Mouse (Mus musculus): ENCODE data around the gene Ankrd13a. TPM values are rescaled to one million over a fixed set of nuclear protein-coding genes. Genes with fewer than 3 reads are reported as not detected.
A peak's percentile ranks its signal among the peaks of the same experiment; 100 is the strongest.

Gene Ankrd13a
- total and polyA plus RNA-seq, 3 experiments: 110 to 184 (median 180) TPM

DNA sequence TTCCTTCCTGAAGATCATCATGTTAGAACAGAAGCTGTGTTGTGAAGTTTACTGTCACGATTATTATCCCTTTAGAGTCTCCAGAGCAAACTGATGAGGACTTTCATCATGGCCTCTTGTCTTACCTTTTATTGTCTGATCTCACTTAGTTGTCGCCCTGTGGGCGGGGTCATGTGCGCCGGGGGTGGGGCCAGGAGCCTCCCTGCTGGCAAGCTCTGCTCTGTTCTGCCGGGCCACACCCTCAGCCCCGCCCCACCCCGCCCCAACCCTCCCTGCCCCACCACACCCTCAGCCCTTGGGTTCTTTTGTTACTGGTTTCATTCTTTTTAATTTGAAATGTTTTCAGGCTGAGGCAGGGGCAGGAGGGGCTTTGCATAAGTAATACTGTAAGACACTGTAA lies 26.6 kb downstream of the Ankrd13a start:
- Histone ChIP-seq H3K9me3 (replicated peaks; ENCODE audit: insufficient read depth, low read length) (no peaks in the 10 kb centered on the region), H3K79me2 (ENCODE audit: control insufficient read depth, insufficient read depth, low read length, poor library complexity) (no peaks in the 10 kb centered on the region), H3K36me3 (ENCODE audit: control insufficient read depth in 1 of 2, insufficient read depth in 2 of 2, low read length in 2 of 2) (peaks cover 6 to 15% of the 10 kb centered on the region in 2 experiments), H3K4me3 (ENCODE audit: control insufficient read depth in 1 of 2, insufficient read depth in 1 of 2, low read depth in 2 of 2, low read length in 2 of 2) (no peak overlapping the region), H3K27ac (ENCODE audit: control insufficient read depth, low read depth, low read length) (no peak overlapping the region), H3K4me1 (ENCODE audit: control insufficient read depth in 1 of 2, insufficient read depth in 2 of 2, low read length in 2 of 2) (no peaks in the 10 kb centered on the region; a peak in 2 of 4 replicates), H3K27me3 (ENCODE audit: control insufficient read depth in 1 of 2, insufficient read depth in 2 of 2, low read length in 2 of 2) (no peaks in the 10 kb centered on the region), H3K9ac (ENCODE audit: control insufficient read depth, low read depth, low read length, poor library complexity, severe bottlenecking) (no peak overlapping the region)
- peak; percentile 87 for DNase-seq (ENCODE audit: low read depth, low spot score)
- TF ChIP-seq POLR2AphosphoS2 (IDR thresholded peaks at IDR 0.05; ENCODE audit: low read length): no peak
- no peak for TF ChIP-seq TBP (IDR thresholded peaks at IDR 0.05; ENCODE audit: low read depth, low read length)
- no peak for TF ChIP-seq CHD1 (IDR thresholded peaks at IDR 0.05; ENCODE audit: low read depth, low read length)
- TF ChIP-seq KAT2A (conservative IDR thresholded peaks at IDR 0.05; ENCODE audit: low read depth, low read length): no peak
- peak; percentile 60; the same call in 1 of the 2 replicates for TF ChIP-seq USF1 (IDR thresholded peaks at IDR 0.05; ENCODE audit: low read depth, low read length)
- no peak for TF ChIP-seq SIN3A (IDR thresholded peaks at IDR 0.05; ENCODE audit: low read length)
- TF ChIP-seq GABPA (IDR thresholded peaks at IDR 0.05; ENCODE audit: low read depth, low read length): no peak
- no peak for TF ChIP-seq CHD2 (IDR thresholded peaks at IDR 0.05; ENCODE audit: low read length)

DNA sequence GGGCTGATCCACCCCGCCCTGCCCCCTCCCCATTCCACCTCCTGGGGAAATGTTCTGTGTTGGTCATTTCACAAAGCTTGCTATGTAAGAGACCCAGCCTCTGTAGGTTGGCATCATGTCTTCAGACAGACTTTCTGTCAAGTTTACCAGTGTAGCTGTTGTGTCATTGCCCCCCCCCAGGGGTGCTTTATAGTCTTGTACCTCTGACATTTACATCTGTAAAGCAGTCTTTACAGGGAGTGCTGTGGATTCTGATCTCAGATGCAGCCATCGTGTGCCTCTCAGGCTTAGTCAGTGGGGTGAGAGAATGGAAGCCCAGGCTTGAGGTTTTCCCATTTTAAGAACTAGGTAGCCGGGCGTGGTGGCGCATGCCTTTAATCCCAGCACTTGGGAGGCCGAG lies 27.4 kb downstream of the Ankrd13a start:
- peaks cover 6 to 16% of the 10 kb centered on the region in 2 experiments for H3K36me3 ChIP-seq (ENCODE audit: control insufficient read depth in 1 of 2, insufficient read depth in 2 of 2, low read length in 2 of 2)
- no peak overlapping the region for H3K27ac ChIP-seq (ENCODE audit: control insufficient read depth, low read depth, low read length)
- H3K4me3 ChIP-seq (ENCODE audit: control insufficient read depth in 1 of 2, insufficient read depth in 1 of 2, low read depth in 2 of 2, low read length in 2 of 2): no peak overlapping the region
- TF ChIP-seq ZMIZ1 (IDR thresholded peaks at IDR 0.05; ENCODE audit: low read depth, low read length) (no peak), ZC3H11A (IDR thresholded peaks at IDR 0.05; ENCODE audit: low read depth, low read length) (no peak), GABPA (IDR thresholded peaks at IDR 0.05; ENCODE audit: low read depth, low read length) (no peak), POLR2AphosphoS2 (IDR thresholded peaks at IDR 0.05; ENCODE audit: low read length) (no peak), JUND (IDR thresholded peaks at IDR 0.05; ENCODE audit: low read depth, low read length) (no peak), GATA1 (IDR thresholded peaks at IDR 0.05; ENCODE audit: low read depth, low read length) (no peak), POLR2AphosphoS5 (IDR thresholded peaks at IDR 0.05; ENCODE audit: borderline replicate concordance, low read depth, low read length) (no peak), RAD21 (IDR thresholded peaks at IDR 0.05; ENCODE audit: low read depth, low read length) (no peak), UBTF (IDR thresholded peaks at IDR 0.05; ENCODE audit: borderline replicate concordance, insufficient read depth, low read depth, low read length) (no peak), MYC (IDR thresholded peaks at IDR 0.05; ENCODE audit: low read depth, low read length) (no peak), KAT2A (conservative IDR thresholded peaks at IDR 0.05; ENCODE audit: low read depth, low read length) (no peak), MAFK (IDR thresholded peaks at IDR 0.05; ENCODE audit: borderline replicate concordance, low read depth, low read length) (no peak), TBP (IDR thresholded peaks at IDR 0.05; ENCODE audit: low read depth, low read length) (no peak), ZKSCAN1 (IDR thresholded peaks at IDR 0.05; ENCODE audit: low read depth, low read length) (no peak)
- no peaks in the 10 kb centered on the region for H3K9me3 ChIP-seq (replicated peaks; ENCODE audit: insufficient read depth, low read length)
- DNase-seq (ENCODE audit: low read depth, low spot score): no peak
- H3K79me2 ChIP-seq (ENCODE audit: control insufficient read depth, insufficient read depth, low read length, poor library complexity): no peaks in the 10 kb centered on the region
- H3K9ac ChIP-seq (ENCODE audit: control insufficient read depth, low read depth, low read length, poor library complexity, severe bottlenecking): no peak overlapping the region
- H3K27me3 ChIP-seq (ENCODE audit: control insufficient read depth in 1 of 2, insufficient read depth in 2 of 2, low read length in 2 of 2): no peaks in the 10 kb centered on the region
- no peaks in the 10 kb centered on the region; a peak in 2 of 4 replicates for H3K4me1 ChIP-seq (ENCODE audit: control insufficient read depth in 1 of 2, insufficient read depth in 2 of 2, low read length in 2 of 2)

All from MEL (cell line).